Comparison of ENCODE assay signal across 16 mouse cellular contexts in genomic region chr1:59862144-59862543, GRCm38 (mm10).
"Had no signal": no experiment of that assay in that cellular context is flagged by ENCODE, and none has a peak within 500 bp of the region (broad histone marks: within the 10 kb centered on the region; RNA-seq: fewer than 3 reads in every experiment).

No protein-coding gene starts in this region.

- H3K4me1 ChIP-seq: neural tube, embryonic 13.5 days; neural tube, embryonic 15.5 days; stomach, embryonic 15.5 days had no signal

- H3K9ac ChIP-seq: neural tube, embryonic 13.5 days; neural tube, embryonic 15.5 days; stomach, embryonic 15.5 days had no signal

- H3K4me2 ChIP-seq: neural tube, embryonic 13.5 days; neural tube, embryonic 15.5 days; stomach, embryonic 15.5 days had no signal

- DNase-seq: retina, postnatal 1 day; right cerebral cortex, adult 18-20 months; right cerebral cortex, postnatal 14 days; right cerebral cortex, postnatal 25 days; right cerebral cortex, postnatal 4 days; spleen, adult 18-20 months; thymus, adult 18-20 months; thymus, adult 2 months; thymus, postnatal 14 days; thymus, postnatal 25 days; thymus, postnatal 36 days; thymus, postnatal 4 days had no signal

- H3K27me3 ChIP-seq: neural tube, embryonic 13.5 days; neural tube, embryonic 15.5 days; stomach, embryonic 15.5 days had no signal

- H3K9me3 ChIP-seq: neural tube, embryonic 13.5 days; neural tube, embryonic 15.5 days; stomach, embryonic 15.5 days had no signal

- H3K27ac ChIP-seq: neural tube, embryonic 13.5 days; neural tube, embryonic 15.5 days; stomach, embryonic 15.5 days; stomach, postnatal 0 days had no signal

- H3K4me3 ChIP-seq: neural tube, embryonic 13.5 days; neural tube, embryonic 15.5 days; stomach, embryonic 15.5 days had no signal
